Mouse (Mus musculus): ENCODE data around the gene March1. TPM values are rescaled to one million over a fixed set of nuclear protein-coding genes. Genes with fewer than 3 reads are reported as not detected.

March1 gene
- polyA plus RNA-seq, 1 experiment from 2014 or later, result 1.3 TPM

DNA sequence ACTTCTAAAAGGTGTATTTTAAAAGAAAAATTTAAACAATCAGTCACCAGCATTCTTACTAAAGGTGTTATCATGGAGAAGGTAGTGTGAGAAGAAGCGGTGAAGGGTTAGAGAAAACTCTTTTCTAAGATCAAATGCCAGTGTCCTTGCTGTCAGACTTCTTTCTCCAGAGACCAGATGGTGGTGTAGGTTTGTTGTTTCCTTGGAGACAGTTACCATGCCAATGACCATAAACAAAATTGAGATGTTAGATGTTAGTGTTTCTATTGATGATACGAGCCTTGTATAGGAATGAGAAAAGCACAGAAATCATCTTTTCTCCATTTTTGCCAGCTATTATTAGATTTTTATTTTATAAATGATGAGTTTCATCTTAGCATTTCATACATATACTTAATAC lies 158.1 kb downstream of the March1 start:
- Histone ChIP-seq H3K4me3 (replicated peaks) (no peak overlapping the region), H3K36me3 (replicated peaks) (no peaks in the 10 kb centered on the region), H3K9ac (no peak overlapping the region), H3K27ac (replicated peaks) (no peak overlapping the region), H3K4me1 (replicated peaks) (no peaks in the 10 kb centered on the region), H3K9me3 (replicated peaks) (no peaks in the 10 kb centered on the region), H3K4me2 (no peak overlapping the region), H3K27me3 (no peaks in the 10 kb centered on the region)
- WGBS (ENCODE audit: insufficient replicate concordance), result 53% methylated on average over 2 of the region's 2 CpGs
- ATAC-seq (ENCODE audit: insufficient read depth), result no peak

DNA sequence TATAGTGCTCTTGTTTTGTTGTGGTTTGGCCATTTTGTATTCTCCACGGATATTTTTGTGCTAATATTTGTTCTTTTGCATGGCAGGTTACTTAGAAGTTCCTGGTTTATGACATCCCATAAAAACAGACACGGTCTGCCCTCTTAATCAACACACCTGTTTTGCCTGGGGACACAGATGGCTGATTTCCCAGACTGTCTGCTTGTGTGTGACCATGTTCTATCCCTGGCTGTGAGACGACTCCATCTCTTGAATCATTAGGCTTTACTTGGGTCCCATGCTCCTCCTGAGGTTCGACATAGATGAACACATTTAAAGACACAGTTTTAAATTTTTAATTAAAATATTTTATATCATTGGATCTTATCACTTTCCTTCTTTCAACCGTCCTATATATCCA lies 163.5 kb downstream of the March1 start:
- H3K4me2 ChIP-seq, result no peak overlapping the region
- H3K9ac ChIP-seq, result no peak overlapping the region
- H3K36me3 ChIP-seq (replicated peaks), result no peaks in the 10 kb centered on the region
- no peaks in the 10 kb centered on the region for H3K27me3 ChIP-seq
- no peak overlapping the region for H3K4me3 ChIP-seq (replicated peaks)
- H3K27ac ChIP-seq (replicated peaks), result no peak overlapping the region
- no peaks in the 10 kb centered on the region for H3K9me3 ChIP-seq (replicated peaks)
- 48% methylated on average over 5 of the region's 5 CpGs for WGBS (ENCODE audit: insufficient replicate concordance)
- no peak for ATAC-seq (ENCODE audit: insufficient read depth)
- H3K4me1 ChIP-seq (replicated peaks), result no peaks in the 10 kb centered on the region

DNA sequence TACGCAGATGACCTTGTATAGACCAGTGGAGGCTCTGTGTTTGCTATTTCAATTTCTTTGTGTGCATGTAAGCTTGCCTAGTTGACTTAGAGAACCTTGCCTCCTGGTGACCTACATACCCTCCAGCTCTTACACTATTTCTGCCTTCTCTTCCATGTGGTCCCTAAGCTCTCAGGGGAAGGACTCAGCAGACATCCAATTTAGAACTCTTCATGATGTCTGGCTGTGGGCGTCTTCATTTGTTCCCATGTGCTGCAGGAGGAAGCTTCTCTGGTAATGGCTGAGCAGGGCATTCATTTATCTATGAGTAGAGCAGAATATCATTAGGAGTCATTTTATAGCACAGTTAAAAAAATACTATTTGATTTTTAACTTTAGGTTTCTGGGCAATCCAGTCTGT lies 195.3 kb downstream of the March1 start:
- H3K4me2 ChIP-seq, result no peak overlapping the region
- no peaks in the 10 kb centered on the region for H3K27me3 ChIP-seq
- no peak for ATAC-seq (ENCODE audit: insufficient read depth)
- H3K4me1 ChIP-seq (replicated peaks), result no peaks in the 10 kb centered on the region
- no peaks in the 10 kb centered on the region for H3K36me3 ChIP-seq (replicated peaks)
- WGBS (ENCODE audit: insufficient replicate concordance), result 55% methylated on average over 2 of the region's 2 CpGs
- H3K27ac ChIP-seq (replicated peaks), result no peak overlapping the region
- no peaks in the 10 kb centered on the region for H3K9me3 ChIP-seq (replicated peaks)
- no peak overlapping the region for H3K4me3 ChIP-seq (replicated peaks)
- H3K9ac ChIP-seq, result no peak overlapping the region

DNA sequence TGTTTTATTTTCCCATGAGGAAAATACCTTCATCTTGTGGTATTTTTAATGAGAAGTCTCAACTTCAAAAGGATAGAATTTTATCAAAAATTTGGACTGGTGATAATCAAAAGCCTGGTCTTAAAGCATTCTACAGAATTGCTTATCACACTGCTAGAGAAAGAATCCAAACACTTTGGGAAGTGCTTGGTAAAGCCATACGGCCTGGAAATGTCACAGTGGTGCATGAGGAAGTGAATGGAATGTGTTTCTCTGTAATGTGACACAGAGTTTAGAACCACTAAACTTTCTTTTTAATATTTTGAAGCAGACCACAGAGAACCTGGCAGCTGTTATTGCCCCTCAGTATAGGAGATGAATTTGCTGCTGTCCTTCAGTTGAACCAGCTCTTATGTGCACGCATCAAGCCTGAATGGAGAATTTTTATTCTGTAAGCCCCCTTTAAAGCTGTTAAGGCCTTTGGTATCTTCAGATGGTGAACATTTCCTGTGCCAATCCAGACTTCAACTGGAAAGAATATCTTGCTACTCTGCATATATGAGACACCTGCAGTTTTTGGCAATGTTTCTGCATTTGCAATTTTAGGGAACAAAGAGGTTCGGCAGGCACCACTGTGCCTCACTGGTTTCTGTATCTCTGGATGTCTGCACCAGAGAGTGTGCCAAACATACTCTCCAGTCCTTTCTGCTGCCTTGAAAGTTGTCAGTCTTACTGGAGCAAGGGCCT lies 304.8 kb downstream of the March1 start:
- Histone ChIP-seq H3K9ac (no peak overlapping the region), H3K27ac (replicated peaks) (no peak overlapping the region), H3K4me1 (replicated peaks) (no peaks in the 10 kb centered on the region), H3K4me3 (replicated peaks) (no peak overlapping the region), H3K9me3 (replicated peaks) (no peaks in the 10 kb centered on the region), H3K36me3 (replicated peaks) (no peaks in the 10 kb centered on the region), H3K27me3 (no peaks in the 10 kb centered on the region), H3K4me2 (no peak overlapping the region)
- WGBS (ENCODE audit: insufficient replicate concordance), result 69% methylated on average over 3 of the region's 3 CpGs
- no peak for ATAC-seq (ENCODE audit: insufficient read depth)

DNA sequence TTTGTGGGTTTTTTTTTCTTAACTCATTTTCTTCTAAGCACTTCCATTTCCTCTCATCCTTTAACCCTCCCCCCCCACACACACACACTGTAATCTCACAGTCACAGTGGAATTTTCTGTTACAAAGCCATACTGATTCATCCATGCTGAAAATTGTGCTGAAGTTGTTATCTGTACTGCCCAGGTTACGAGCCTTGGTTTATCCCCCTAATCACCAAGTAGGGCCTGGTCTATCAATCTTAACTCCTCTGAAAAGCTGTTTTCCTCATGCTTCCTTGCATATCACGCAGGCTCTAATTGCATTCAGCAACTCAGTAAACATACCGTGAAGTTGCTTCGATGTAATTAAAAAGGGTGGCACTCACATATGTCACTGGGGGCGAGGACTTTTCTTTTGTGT lies 339.2 kb downstream of the March1 start:
- WGBS (ENCODE audit: insufficient replicate concordance), result 26% methylated on average over 5 of the region's 5 CpGs
- H3K27ac ChIP-seq (replicated peaks), result no peak overlapping the region
- no peak for ATAC-seq (ENCODE audit: insufficient read depth)
- H3K27me3 ChIP-seq, result no peaks in the 10 kb centered on the region
- H3K9me3 ChIP-seq (replicated peaks), result no peaks in the 10 kb centered on the region
- H3K4me3 ChIP-seq (replicated peaks), result no peak overlapping the region
- no peaks in the 10 kb centered on the region for H3K4me1 ChIP-seq (replicated peaks)
- no peaks in the 10 kb centered on the region for H3K36me3 ChIP-seq (replicated peaks)
- H3K9ac ChIP-seq, result no peak overlapping the region
- no peak overlapping the region for H3K4me2 ChIP-seq

DNA sequence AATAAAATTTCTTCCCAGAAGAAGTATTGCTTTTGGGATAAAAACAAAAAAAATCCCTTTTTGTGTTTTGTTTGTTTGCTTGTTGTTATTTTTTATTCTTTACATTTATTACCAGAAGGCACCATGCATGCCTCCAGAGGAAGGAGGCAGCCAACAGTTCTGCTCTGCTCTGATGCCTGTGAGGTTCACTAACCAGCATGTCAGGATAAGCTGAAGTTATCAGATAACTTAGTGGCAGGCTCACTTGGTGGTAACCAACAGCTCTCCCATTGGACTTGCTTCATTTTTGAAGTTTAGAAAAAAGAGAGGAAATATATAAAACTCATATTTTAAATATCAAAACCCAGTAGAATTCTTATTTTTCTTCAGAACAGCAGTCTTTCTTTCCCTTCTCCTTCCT lies 339.8 kb downstream of the March1 start:
- H3K27me3 ChIP-seq, result no peaks in the 10 kb centered on the region
- H3K36me3 ChIP-seq (replicated peaks), result no peaks in the 10 kb centered on the region
- H3K4me3 ChIP-seq (replicated peaks), result no peak overlapping the region
- no peaks in the 10 kb centered on the region for H3K9me3 ChIP-seq (replicated peaks)
- no peak for ATAC-seq (ENCODE audit: insufficient read depth)
- H3K4me2 ChIP-seq, result no peak overlapping the region
- H3K27ac ChIP-seq (replicated peaks), result no peak overlapping the region
- H3K9ac ChIP-seq, result no peak overlapping the region
- no peaks in the 10 kb centered on the region for H3K4me1 ChIP-seq (replicated peaks)

DNA sequence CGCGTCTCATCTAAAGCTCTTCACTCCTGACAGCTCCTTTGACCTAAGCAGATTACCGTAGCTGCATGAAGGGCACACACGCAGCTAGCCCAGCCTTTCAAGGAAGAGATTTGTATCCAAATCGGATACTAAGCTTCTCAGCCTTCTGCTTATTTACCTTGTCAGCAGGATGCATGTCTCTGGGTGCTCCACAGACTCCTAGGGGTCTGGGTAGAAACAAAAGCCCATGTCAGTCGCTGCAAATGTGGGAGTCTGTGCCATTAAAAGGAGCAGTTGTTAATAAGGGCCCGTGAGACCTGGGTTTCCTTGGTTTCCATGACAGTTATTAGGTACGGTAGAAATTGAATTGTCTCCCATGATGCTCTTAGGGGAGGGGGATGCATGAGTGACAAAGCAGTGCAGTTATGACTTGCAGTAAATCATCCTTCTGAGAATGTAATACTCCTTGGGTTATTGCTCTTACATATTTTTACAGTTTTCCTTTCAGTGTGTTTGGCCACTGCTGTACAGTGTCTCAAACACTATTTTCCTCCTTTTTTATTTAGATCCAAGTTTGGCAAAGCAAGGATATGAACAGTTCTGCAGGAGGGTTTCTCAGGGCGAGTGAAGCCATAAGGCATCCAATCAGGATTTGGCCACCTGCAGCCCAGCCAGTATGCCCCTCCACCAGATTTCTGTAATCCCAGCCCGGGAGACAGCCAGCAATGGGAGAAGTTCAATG lies 349.0 kb downstream of the March1 start:
- Histone ChIP-seq H3K4me3 (replicated peaks) (no peak overlapping the region), H3K4me2 (no peak overlapping the region), H3K27ac (replicated peaks) (no peak overlapping the region), H3K36me3 (replicated peaks) (no peaks in the 10 kb centered on the region), H3K4me1 (replicated peaks) (no peaks in the 10 kb centered on the region), H3K9ac (no peak overlapping the region), H3K9me3 (replicated peaks) (no peaks in the 10 kb centered on the region), H3K27me3 (no peaks in the 10 kb centered on the region)
- 14% methylated on average over 10 of the region's 10 CpGs for WGBS (ENCODE audit: insufficient replicate concordance)
- ATAC-seq (ENCODE audit: insufficient read depth), result no peak

DNA sequence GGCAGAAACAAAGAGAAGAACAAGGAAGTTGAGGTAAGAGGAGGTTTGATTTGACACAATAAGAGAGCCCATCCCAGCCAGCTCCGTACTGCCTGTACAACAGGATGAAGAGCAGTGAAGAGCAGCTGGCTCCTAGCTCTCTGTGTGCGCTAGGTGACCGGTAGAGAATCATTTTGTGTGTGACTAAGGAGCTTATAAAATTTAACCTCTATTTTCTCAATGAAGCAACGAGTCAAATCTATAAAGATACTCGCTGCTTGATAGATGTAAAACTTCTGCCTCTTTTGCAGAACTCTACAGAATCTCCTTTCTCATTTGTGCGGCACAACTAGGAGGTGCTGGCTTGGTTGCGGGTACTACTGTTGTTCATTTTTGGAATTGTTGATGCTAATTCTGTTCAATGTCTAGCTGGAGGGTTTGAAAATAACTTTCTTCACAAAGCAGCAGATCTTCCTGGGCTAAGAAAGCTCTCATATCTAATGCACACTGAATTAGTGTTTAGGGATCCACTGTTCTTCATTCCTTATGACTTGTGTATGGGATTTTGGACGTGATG lies 349.6 kb downstream of the March1 start:
- H3K36me3 ChIP-seq (replicated peaks), result no peaks in the 10 kb centered on the region
- H3K4me2 ChIP-seq, result no peak overlapping the region
- H3K4me1 ChIP-seq (replicated peaks), result no peaks in the 10 kb centered on the region
- no peaks in the 10 kb centered on the region for H3K27me3 ChIP-seq
- H3K9me3 ChIP-seq (replicated peaks), result no peaks in the 10 kb centered on the region
- no peak overlapping the region for H3K9ac ChIP-seq
- 56% methylated on average over 8 of the region's 8 CpGs for WGBS (ENCODE audit: insufficient replicate concordance)
- ATAC-seq (ENCODE audit: insufficient read depth), result no peak
- H3K4me3 ChIP-seq (replicated peaks), result no peak overlapping the region
- H3K27ac ChIP-seq (replicated peaks), result no peak overlapping the region

DNA sequence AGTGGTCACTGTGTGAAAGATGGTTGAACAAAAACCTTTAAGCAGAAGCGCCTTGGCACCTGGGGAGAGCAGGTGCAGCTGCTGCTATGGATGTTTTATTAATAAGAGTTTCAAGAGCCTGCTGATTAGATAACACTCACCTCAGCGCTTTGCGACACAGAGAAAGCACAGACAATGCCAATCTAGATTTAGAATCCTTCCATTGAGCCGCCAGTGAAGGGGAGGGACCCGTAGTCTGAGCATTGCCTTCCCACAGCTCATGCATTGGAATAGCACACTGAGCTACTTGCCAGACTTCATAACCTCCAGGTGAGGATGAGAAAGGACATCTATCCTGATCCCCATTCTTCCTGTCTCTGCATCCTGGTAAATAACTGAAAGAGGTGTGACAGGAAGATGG lies 359.2 kb downstream of the March1 start:
- H3K4me1 ChIP-seq (replicated peaks), result no peaks in the 10 kb centered on the region
- no peaks in the 10 kb centered on the region for H3K9me3 ChIP-seq (replicated peaks)
- H3K4me3 ChIP-seq (replicated peaks), result no peak overlapping the region
- H3K27ac ChIP-seq (replicated peaks), result no peak overlapping the region
- WGBS (ENCODE audit: insufficient replicate concordance), result 55% methylated on average over 5 of the region's 5 CpGs
- no peaks in the 10 kb centered on the region for H3K36me3 ChIP-seq (replicated peaks)
- H3K9ac ChIP-seq, result no peak overlapping the region
- ATAC-seq (ENCODE audit: insufficient read depth), result no peak
- H3K27me3 ChIP-seq, result no peaks in the 10 kb centered on the region
- no peak overlapping the region for H3K4me2 ChIP-seq

DNA sequence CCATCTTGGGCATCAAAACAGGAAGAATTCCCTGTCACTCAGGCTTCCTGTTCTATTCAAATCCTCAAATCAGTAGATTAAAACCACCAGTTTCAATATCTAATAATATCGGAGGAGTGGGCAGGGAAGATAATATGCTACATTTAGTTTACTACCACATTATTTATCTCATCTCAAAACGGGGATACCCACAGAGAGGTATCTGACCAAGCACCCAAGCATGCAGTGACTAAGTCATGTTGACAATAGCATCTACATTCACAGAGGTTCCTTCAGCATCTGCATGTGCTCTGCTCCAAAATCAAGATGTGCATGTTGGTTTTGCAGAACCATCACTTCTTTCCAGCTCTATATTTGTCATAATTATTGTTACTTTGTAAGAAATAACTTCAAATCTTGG lies 364.3 kb downstream of the March1 start:
- 57% methylated on average over 2 of the region's 2 CpGs for WGBS (ENCODE audit: insufficient replicate concordance)
- ATAC-seq (ENCODE audit: insufficient read depth), result no peak
- H3K36me3 ChIP-seq (replicated peaks), result no peaks in the 10 kb centered on the region
- no peak overlapping the region for H3K4me2 ChIP-seq
- H3K9me3 ChIP-seq (replicated peaks), result no peaks in the 10 kb centered on the region
- no peak overlapping the region for H3K4me3 ChIP-seq (replicated peaks)
- H3K9ac ChIP-seq, result no peak overlapping the region
- H3K4me1 ChIP-seq (replicated peaks), result no peaks in the 10 kb centered on the region
- no peak overlapping the region for H3K27ac ChIP-seq (replicated peaks)
- H3K27me3 ChIP-seq, result no peaks in the 10 kb centered on the region

DNA sequence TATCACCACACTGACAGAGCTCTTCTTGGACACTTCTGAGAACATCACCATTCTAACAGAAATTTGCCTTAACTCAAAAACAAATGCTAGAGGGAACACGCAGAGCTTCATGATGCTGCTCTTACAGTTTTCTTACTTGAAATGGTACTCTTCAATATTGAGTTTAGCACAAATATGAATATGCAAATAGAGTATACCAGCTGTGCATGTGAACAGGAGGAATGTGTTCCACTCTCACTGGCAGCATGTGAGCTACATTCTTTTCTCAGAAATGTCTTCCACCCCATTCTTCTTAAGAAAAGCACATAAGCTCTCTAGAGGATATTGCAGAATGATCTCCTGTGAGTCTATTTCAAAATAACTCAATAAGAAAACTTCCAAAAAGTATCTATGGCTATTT lies 370.0 kb downstream of the March1 start:
- ATAC-seq (ENCODE audit: insufficient read depth), result no peak
- WGBS (ENCODE audit: insufficient replicate concordance), result 57% methylated on average over 1 of the region's 1 CpGs
- no peak overlapping the region for H3K4me2 ChIP-seq
- H3K9ac ChIP-seq, result no peak overlapping the region
- no peaks in the 10 kb centered on the region for H3K36me3 ChIP-seq (replicated peaks)
- no peak overlapping the region for H3K27ac ChIP-seq (replicated peaks)
- H3K4me3 ChIP-seq (replicated peaks), result no peak overlapping the region
- no peaks in the 10 kb centered on the region for H3K27me3 ChIP-seq
- no peaks in the 10 kb centered on the region for H3K9me3 ChIP-seq (replicated peaks)
- H3K4me1 ChIP-seq (replicated peaks), result no peaks in the 10 kb centered on the region

All from liver, embryonic 15.5 days (tissue).